Mouse (Mus musculus) heart, postnatal 0 days (tissue): ENCODE results near the gene Rgsl1.

Experiments used
- CTCF ChIP-seq: IDR thresholded peaks from 2 replicates; pipeline ENCODE4 v1.5.1; 2016; ENCODE audit warnings: antibody characterized with exemption, control low read depth, low read depth
- EP300 ChIP-seq: IDR thresholded peaks from 2 replicates; pipeline ENCODE4 v1.6.1; 2016; ENCODE audit warnings: antibody characterized with exemption, low read depth

GRCm38 (mm10) chr1:153785608-153786007 lies 58.3 kb downstream of the Rgsl1 start:
- TF ChIP-seq EP300 = no peak
- TF ChIP-seq CTCF = no peak
